ENCODE assay signal across 8 mouse cellular contexts in the genomic region with DNA sequence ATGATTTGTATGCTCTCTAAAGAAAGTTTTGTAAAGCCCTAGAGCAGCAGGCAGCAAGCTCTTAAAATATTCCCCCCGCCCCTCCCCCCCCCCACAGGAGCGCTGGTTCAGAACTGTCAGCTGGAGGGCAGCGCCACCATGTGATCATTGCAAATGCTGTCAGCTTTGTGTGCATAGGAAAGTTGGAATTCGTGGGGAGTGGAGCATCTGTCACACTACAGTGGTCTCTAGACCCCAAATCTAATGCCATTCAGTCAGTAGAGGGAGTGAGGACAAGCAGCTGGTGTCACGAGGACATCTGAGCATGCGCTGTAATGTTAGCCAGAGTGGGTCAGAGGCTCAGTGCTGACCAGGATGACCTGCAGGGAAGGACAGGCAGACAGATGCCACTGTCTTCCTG. TPM values are rescaled to one million over a fixed set of nuclear protein-coding genes. Genes with fewer than 3 reads are reported as not detected.
DNase-seq lines count a peak whose midpoint lies in the region; ATAC-seq and TF ChIP-seq lines count a peak whose summit lies in the region.

No protein-coding gene starts in this region.

- peak; percentile 52; the same call in 1 of the 2 replicates for TF ChIP-seq CTCF in brain, embryonic 14.5 days (IDR thresholded peaks at IDR 0.05; ENCODE audit: borderline replicate concordance, extremely low read depth, insufficient read depth, insufficient read length)

- peaks cover 5% of the 10 kb centered on the region; the same call in 1 of the 2 replicates for H3K36me3 ChIP-seq in hindbrain, embryonic 10.5 days
- H3K36me3 ChIP-seq in hindbrain, embryonic 16.5 days (ENCODE audit: control insufficient read depth, insufficient read depth, low read length): no peaks in the 10 kb centered on the region; the same call in 1 of the 2 replicates

- no peak overlapping the region for H3K27ac ChIP-seq in hindbrain, embryonic 10.5 days
- H3K27ac ChIP-seq in hindbrain, embryonic 16.5 days (ENCODE audit: low read depth, low read length): no peak overlapping the region

- no peak for TF ChIP-seq POLR2A in brain, embryonic 14.5 days (IDR thresholded peaks at IDR 0.05; ENCODE audit: borderline replicate concordance, extremely low read depth, insufficient read depth, insufficient read length, poor library complexity, severe bottlenecking)

- H3K9ac ChIP-seq in hindbrain, embryonic 16.5 days (ENCODE audit: low read depth, low read length): no peak overlapping the region

- ATAC-seq in hindbrain, embryonic 16.5 days: no peak

- no peaks in the 10 kb centered on the region for H3K9me3 ChIP-seq in hindbrain, embryonic 10.5 days
- H3K9me3 ChIP-seq in hindbrain, embryonic 16.5 days (ENCODE audit: control insufficient read depth, low read length): no peaks in the 10 kb centered on the region

- 10% methylated on average over 6 of the region's 6 CpGs for WGBS in hindbrain, embryonic 10.5 days
- 17% methylated on average over 6 of the region's 6 CpGs for WGBS in hindbrain, embryonic 16.5 days

- H3K4me3 ChIP-seq in hindbrain, embryonic 10.5 days: no peak overlapping the region
- H3K4me3 ChIP-seq in hindbrain, embryonic 16.5 days (ENCODE audit: low read length): no peak overlapping the region

- peaks cover 36% of the 10 kb centered on the region for H3K4me1 ChIP-seq in hindbrain, embryonic 10.5 days (replicated peaks)
- no peaks in the 10 kb centered on the region; the same call in 1 of the 2 replicates for H3K4me1 ChIP-seq in hindbrain, embryonic 16.5 days (ENCODE audit: control insufficient read depth, insufficient read depth, low read depth, low read length)

- H3K27me3 ChIP-seq in hindbrain, embryonic 10.5 days (ENCODE audit: insufficient read depth, poor library complexity, severe bottlenecking): peaks cover 16% of the 10 kb centered on the region
- peaks cover 2% of the 10 kb centered on the region; the same call in 1 of the 2 replicates for H3K27me3 ChIP-seq in hindbrain, embryonic 16.5 days (replicated peaks; ENCODE audit: control insufficient read depth, insufficient read depth, low read length)

- no peak overlapping the region for H3K4me2 ChIP-seq in hindbrain, embryonic 16.5 days (ENCODE audit: low read length)

- peak; percentile 62 for DNase-seq in hindbrain, embryonic 10.5 days (ENCODE audit: low spot score)
- peak; percentile 69 for DNase-seq in A20 (ENCODE audit: low read depth, low spot score)
- DNase-seq in brain, embryonic 14.5 days (ENCODE audit: low read depth): peak; percentile 75
- peak; percentile 60 for DNase-seq in kidney, postnatal 10 days
- DNase-seq in Muller cell, postnatal 12 days (ENCODE audit: inconsistent ontology term): no peak
- no peak for DNase-seq in thymus, postnatal 10 days (ENCODE audit: low spot score in 2 of 2)
- no peak for DNase-seq in right cerebral cortex, postnatal 36 days (ENCODE audit: low spot score in 2 of 2)

RNA-seq across cellular contexts. Expression of a gene that starts 42.9 kb away (rescaled TPM):
- 12.0 and 15.7 TPM in 2 replicates for polyA plus RNA-seq in hindbrain, embryonic 10.5 days (2016; fragmentation: Nextera tagmentation; extraction: Ambion mirVana)
- polyA plus RNA-seq in hindbrain, embryonic 16.5 days (2015; fragmentation: Nextera tagmentation; extraction: Ambion mirVana): 5.7 and 6.4 TPM in 2 replicates
- 10.6 and 11.6 TPM in 2 replicates for polyA plus RNA-seq in brain, embryonic 14.5 days (2012; rRNA removed)

RNA-seq across cellular contexts. Expression of a gene that starts 43.0 kb away (rescaled TPM):
- 3.0 and 3.2 TPM in 2 replicates for polyA plus RNA-seq in hindbrain, embryonic 10.5 days (2016; fragmentation: Nextera tagmentation; extraction: Ambion mirVana)
- 1.8 and 1.9 TPM in 2 replicates for polyA plus RNA-seq in hindbrain, embryonic 16.5 days (2015; fragmentation: Nextera tagmentation; extraction: Ambion mirVana)
- 0.93 and 1.8 TPM in 2 replicates for polyA plus RNA-seq in brain, embryonic 14.5 days (2012; rRNA removed)

Comparison
In these comparisons a context has a peak if more than half of its experiments do, and no peak if none do; other contexts are left out.
1. DNase-seq: peak in hindbrain, embryonic 10.5 days (single experiment), A20 (single experiment), brain, embryonic 14.5 days (single experiment) and kidney, postnatal 10 days (single experiment); none in Muller cell, postnatal 12 days (single experiment), thymus, postnatal 10 days (0 of 2) and right cerebral cortex, postnatal 36 days (0 of 2).